In the genomic region with DNA sequence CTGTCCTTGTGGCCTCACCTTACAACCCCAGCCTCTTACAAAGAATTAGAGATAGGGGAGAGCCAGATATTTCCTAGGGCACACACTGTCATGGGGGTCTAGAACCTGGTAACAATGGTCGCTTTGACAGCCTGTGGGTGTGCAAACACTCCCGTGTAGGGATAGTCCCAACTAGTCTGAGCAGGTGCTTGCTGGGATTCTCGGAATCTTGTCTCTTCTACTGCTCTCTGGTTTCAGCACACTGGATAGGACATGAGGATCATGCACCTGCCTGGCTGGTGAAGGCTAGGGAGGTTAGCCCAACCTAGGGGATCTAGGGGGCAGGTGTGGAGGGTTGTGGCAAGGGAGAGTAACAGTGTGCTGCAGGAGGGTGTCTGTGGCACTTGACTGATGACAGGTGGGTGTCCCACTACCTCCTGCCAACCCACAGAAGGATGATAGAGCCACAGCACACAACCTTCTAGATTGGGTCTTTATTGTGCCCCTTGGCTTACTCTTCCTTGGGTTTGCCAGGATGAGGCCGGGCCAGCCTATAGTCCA, we compare ENCODE assay signal across 8 mouse cellular contexts. TPM values are rescaled to one million over a fixed set of nuclear protein-coding genes. Genes with fewer than 3 reads are reported as not detected.
A peak's percentile ranks its signal among the peaks of the same experiment; 100 is the strongest.
DNase-seq lines count a peak whose midpoint lies in the region; ATAC-seq lines count a peak whose summit lies in the region.
"Had no signal": no experiment of that assay in that cellular context is flagged by ENCODE, and none has a peak within 500 bp of the region (broad histone marks: within the 10 kb centered on the region; RNA-seq: fewer than 3 reads in every experiment).

No protein-coding gene starts in this region.

- peak overlapping the region; percentile 98 for H3K27ac ChIP-seq in lung, embryonic 15.5 days
- H3K27ac ChIP-seq in hindbrain, embryonic 10.5 days: peak overlapping the region; percentile 96
- H3K27ac ChIP-seq in midbrain, embryonic 10.5 days (replicated peaks): peak overlapping the region; percentile 99

- H3K9me3 ChIP-seq in lung, embryonic 15.5 days: peaks cover 3% of the 10 kb centered on the region; the same call in 1 of the 2 replicates
- H3K9me3 ChIP-seq in hindbrain, embryonic 10.5 days: peaks cover 7% of the 10 kb centered on the region; the same call in 1 of the 2 replicates
- peaks cover 9% of the 10 kb centered on the region for H3K9me3 ChIP-seq in midbrain, embryonic 10.5 days (replicated peaks)

- DNase-seq in lung, adult 18-20 months: no peak
- no peak for DNase-seq in hindbrain, embryonic 10.5 days (ENCODE audit: low spot score)
- no peak for DNase-seq in midbrain, embryonic 10.5 days (ENCODE audit: low spot score)
- no peak for DNase-seq in right cerebral cortex, adult 2 months (ENCODE audit: low spot score in 2 of 2)
- DNase-seq in spleen, postnatal 10 days (ENCODE audit: low spot score in 2 of 2): no peak
- DNase-seq in urinary bladder, postnatal 25 days (ENCODE audit: low spot score): no peak

- no peak overlapping the region for H3K4me3 ChIP-seq in lung, embryonic 15.5 days
- H3K4me3 ChIP-seq in hindbrain, embryonic 10.5 days: peak overlapping the region; percentile 32; the same call in 1 of the 2 replicates
- peak overlapping the region; percentile 40 for H3K4me3 ChIP-seq in midbrain, embryonic 10.5 days

- ATAC-seq in lung, embryonic 15.5 days (ENCODE audit: borderline replicate concordance, extremely low read depth, low FRiP score, low TSS enrichment): no peak
- ATAC-seq: Patski had no signal

- H3K36me3 ChIP-seq in lung, embryonic 15.5 days: no peaks in the 10 kb centered on the region
- H3K36me3 ChIP-seq in hindbrain, embryonic 10.5 days: no peaks in the 10 kb centered on the region
- H3K36me3 ChIP-seq in midbrain, embryonic 10.5 days: no peaks in the 10 kb centered on the region

- no peak overlapping the region for H3K9ac ChIP-seq in lung, embryonic 15.5 days

- WGBS in lung, embryonic 15.5 days: 73% methylated on average over 4 of the region's 4 CpGs
- 82% methylated on average over 4 of the region's 4 CpGs for WGBS in hindbrain, embryonic 10.5 days
- WGBS in midbrain, embryonic 10.5 days: 85% methylated on average over 4 of the region's 4 CpGs

- H3K4me1 ChIP-seq in lung, embryonic 15.5 days: peaks cover 22% of the 10 kb centered on the region
- peaks cover 34% of the 10 kb centered on the region for H3K4me1 ChIP-seq in hindbrain, embryonic 10.5 days (replicated peaks)
- H3K4me1 ChIP-seq in midbrain, embryonic 10.5 days: peaks cover 39% of the 10 kb centered on the region

- no peaks in the 10 kb centered on the region for H3K27me3 ChIP-seq in lung, embryonic 15.5 days
- H3K27me3 ChIP-seq in hindbrain, embryonic 10.5 days (ENCODE audit: insufficient read depth, poor library complexity, severe bottlenecking): peaks cover 14% of the 10 kb centered on the region
- H3K27me3 ChIP-seq in midbrain, embryonic 10.5 days (ENCODE audit: low read depth, poor library complexity, severe bottlenecking): no peaks in the 10 kb centered on the region
- H3K27me3 ChIP-seq: Patski had no signal

- H3K4me2 ChIP-seq in lung, embryonic 15.5 days: no peak overlapping the region

RNA-seq across cellular contexts. Expression of a gene that starts 2.5 kb away (rescaled TPM):
- polyA plus RNA-seq in lung, embryonic 15.5 days (2015; fragmentation: Nextera tagmentation; extraction: Ambion mirVana): 0.30 and 0.33 TPM in 2 replicates
- 0.19 and 0.37 TPM in 2 replicates for polyA plus RNA-seq in hindbrain, embryonic 10.5 days (2016; fragmentation: Nextera tagmentation; extraction: Ambion mirVana)
- 0.57 TPM in 1 of 2 replicates, not detected in the other for polyA plus RNA-seq in midbrain, embryonic 10.5 days (2016; fragmentation: Nextera tagmentation; extraction: Ambion mirVana)
- polyA plus RNA-seq: Patski had no signal
